Mouse (Mus musculus) hindbrain, embryonic 11.5 days (tissue): ENCODE measurements around the gene Gatd1. TPM values are rescaled to one million over a fixed set of nuclear protein-coding genes. Genes with fewer than 3 reads are reported as not detected.

ENCODE experiments used
- ATAC-seq: fragments of 200-750 bp; cut with Nextera tagmentation; 2 replicates; pipeline ENCODE4 v1.8.0; 2017; ENCODE audit warnings: mild to moderate bottlenecking, moderate TSS enrichment, moderate library complexity; ENCODE audit not compliant: low FRiP score
- DNase-seq: peaks from one replicate; pipeline ENCODE4 v3.0.0-alpha.2; 2015; ENCODE audit warnings: low spot score
- H3K27ac ChIP-seq: fragments of 300-500 bp; sonication (generic); 2 replicates; pipeline ENCODE4 v1.5.1; 2014; ENCODE audit warnings: mild to moderate bottlenecking, low read depth, low read length
- H3K27me3 ChIP-seq: fragments of 300-500 bp; sonication (generic); 2 replicates; pipeline ENCODE4 v1.6.1; 2014; ENCODE audit warnings: mild to moderate bottlenecking, low read length, moderate library complexity, mixed read lengths; ENCODE audit not compliant: control insufficient read depth, insufficient read depth
- H3K36me3 ChIP-seq: fragments of 300-500 bp; sonication (generic); 2 replicates; pipeline ENCODE4 v1.6.1; 2014; ENCODE audit warnings: mild to moderate bottlenecking, low read length, moderate library complexity, mixed read lengths; ENCODE audit not compliant: control insufficient read depth, insufficient read depth
- H3K4me1 ChIP-seq: fragments of 300-500 bp; sonication (generic); replicated peaks from 2 replicates; pipeline ENCODE4 v1.6.1; 2014; ENCODE audit warnings: low read length, mixed read lengths; ENCODE audit not compliant: control insufficient read depth, insufficient read depth
- H3K4me2 ChIP-seq: fragments of 300-500 bp; sonication (generic); replicated peaks from 2 replicates; pipeline ENCODE4 v1.6.1; 2014; ENCODE audit warnings: mild to moderate bottlenecking, low read depth, low read length
- H3K4me3 ChIP-seq: fragments of 300-500 bp; sonication (generic); 2 replicates; pipeline ENCODE4 v1.5.1; 2014; ENCODE audit warnings: low read depth, low read length
- H3K9ac ChIP-seq: fragments of 300-500 bp; sonication (generic); 2 replicates; pipeline ENCODE4 v1.6.1; 2014; ENCODE audit warnings: low read depth, low read length
- H3K9me3 ChIP-seq: fragments of 300-500 bp; sonication (generic); 2 replicates; pipeline ENCODE4 v1.6.1; 2016; ENCODE audit warnings: low read length; ENCODE audit not compliant: control insufficient read depth
- WGBS: fragments of 180-500 bp; shearing (Covaris S2); extraction: QIAGEN DNeasy Blood & Tissue Kit; methylation state at CpG from one replicate; pipeline ENCODE4 v1.1.7; 2014; 5-methylcytosine and 5-hydroxymethylcytosine counted together
- polyA plus RNA-seq: library from polyadenylated mRNA; unstranded; fragments of >200 nt; fragmentation: Nextera tagmentation; extraction: Ambion mirVana; gene quantifications from 2 replicates; pipeline ENCODE4 v1.2.1, GENCODE M21; 2014

Gene Gatd1
- polyA plus RNA-seq, 1 experiment from 2014 or later = 48.1 TPM

DNA sequence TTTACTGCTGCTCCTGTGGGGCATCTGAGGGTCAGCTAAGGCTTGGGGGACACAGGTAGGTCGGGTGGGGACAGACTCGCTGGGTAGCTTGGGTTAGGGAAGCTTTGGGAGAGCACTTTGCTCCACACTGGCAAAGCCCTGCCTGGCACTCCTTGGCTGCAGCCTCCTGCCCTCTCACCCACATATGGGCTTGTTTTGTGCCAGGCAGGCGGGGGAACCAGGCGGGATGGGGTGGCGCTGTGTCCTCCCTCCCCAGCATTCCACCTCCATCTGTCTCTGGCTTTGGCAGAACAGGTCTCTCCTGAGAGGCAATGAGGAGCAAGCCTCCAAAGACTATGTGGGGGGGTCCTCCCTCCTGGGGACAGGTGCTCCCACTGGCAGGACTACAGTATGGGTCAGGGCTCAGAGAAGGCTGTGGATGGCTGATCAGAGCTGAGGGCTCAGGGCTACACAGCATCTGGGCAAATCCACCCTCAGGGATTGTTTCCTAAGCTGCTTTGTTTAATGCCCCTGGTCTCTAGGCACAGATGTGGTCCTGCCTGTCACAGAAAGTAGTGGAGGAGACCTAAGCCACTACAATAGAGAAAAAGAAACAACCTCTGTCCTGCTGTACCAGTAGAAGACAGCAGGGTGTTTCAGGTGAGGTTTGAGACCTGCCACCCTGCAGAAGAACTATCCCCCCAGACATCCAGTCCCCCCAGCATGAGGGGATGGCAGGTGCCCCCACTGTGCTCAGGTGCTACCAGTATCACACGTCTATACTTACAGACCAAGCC lies 19.0 kb upstream of the Gatd1 start:
- Histone ChIP-seq H3K9ac (no peak overlapping the region), H3K9me3 (no peaks in the 10 kb centered on the region), H3K27me3 (no peaks in the 10 kb centered on the region), H3K4me1 (peaks cover 21% of the 10 kb centered on the region), H3K4me2 (no peak overlapping the region), H3K4me3 (no peak overlapping the region), H3K27ac (no peak overlapping the region), H3K36me3 (0 out of 2 replicates have a peak, but pooled peaks cover 5% of the 10 kb centered on the region)
- 91% methylated on average over 6 of the region's 6 CpGs for WGBS
- DNase-seq (no peak), ATAC-seq (no peak)

GRCm38 (mm10) chr7:141432186-141432611 lies 18.3 kb upstream of the Gatd1 start:
- Histone ChIP-seq H3K27me3 (no peaks in the 10 kb centered on the region), H3K4me3 (no peak overlapping the region), H3K9me3 (no peaks in the 10 kb centered on the region), H3K27ac (no peak overlapping the region), H3K9ac (no peak overlapping the region), H3K4me1 (peaks cover 21% of the 10 kb centered on the region), H3K4me2 (no peak overlapping the region), H3K36me3 (0 out of 2 replicates have a peak, but pooled peaks cover 5% of the 10 kb centered on the region)
- DNase-seq (no peak), ATAC-seq (no peak)
- WGBS = 84% methylated on average over 8 of the region's 8 CpGs

- ATAC-seq (no peak), DNase-seq (no peak)
- no peak overlapping the region for H3K9ac ChIP-seq
- no peak overlapping the region for H3K4me3 ChIP-seq
- no peaks in the 10 kb centered on the region for H3K9me3 ChIP-seq
- no peak overlapping the region for H3K4me2 ChIP-seq
- H3K27me3 ChIP-seq = no peaks in the 10 kb centered on the region
- 0 out of 2 replicates have a peak, but pooled peaks cover 5% of the 10 kb centered on the region for H3K36me3 ChIP-seq
- WGBS = 90% methylated on average over 18 of the region's 19 CpGs
- peaks cover 21% of the 10 kb centered on the region for H3K4me1 ChIP-seq
- no peak overlapping the region for H3K27ac ChIP-seq
Measured at GRCm38 (mm10) chr7:141431434-141432185, 17.7 kb upstream of the Gatd1 start.

DNA sequence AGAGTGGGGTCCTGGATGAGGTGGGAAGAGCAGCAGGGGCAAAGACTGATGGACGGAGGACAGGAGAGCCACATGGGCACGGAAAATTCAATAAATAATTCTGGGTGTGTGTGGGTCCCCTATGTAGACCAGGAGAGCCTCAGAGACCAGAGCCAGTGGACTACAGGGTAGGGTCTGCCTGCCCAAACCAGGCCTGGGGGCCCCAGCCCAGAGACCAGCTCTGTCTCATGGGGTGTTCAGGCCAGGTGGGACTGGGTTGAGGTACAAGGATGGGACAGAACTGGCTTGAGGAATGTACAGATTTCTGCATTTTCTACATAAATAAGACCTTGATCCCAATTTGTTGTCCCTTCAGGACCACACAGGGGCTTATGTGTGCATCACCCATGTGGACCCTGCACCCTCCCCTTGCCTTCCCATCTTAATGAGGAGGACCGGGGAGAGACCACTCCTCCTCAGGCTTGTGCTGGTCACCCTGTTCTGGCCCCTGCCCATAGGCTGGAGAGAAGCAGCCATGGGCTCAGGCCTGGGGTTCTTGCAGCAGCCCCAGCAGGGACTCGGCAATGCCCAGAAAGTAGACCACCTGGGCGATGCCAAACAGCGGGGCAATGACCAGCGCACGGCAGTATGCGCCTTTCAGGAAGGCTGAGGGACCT lies 16.8 kb upstream of the Gatd1 start:
- WGBS = 99% methylated on average over 9 of the region's 9 CpGs
- DNase-seq (no peak), ATAC-seq (no peak)
- Histone ChIP-seq H3K27me3 (no peaks in the 10 kb centered on the region), H3K4me2 (no peak overlapping the region), H3K36me3 (0 out of 2 replicates have a peak, but pooled peaks cover 5% of the 10 kb centered on the region), H3K4me1 (peaks cover 18% of the 10 kb centered on the region), H3K27ac (no peak overlapping the region), H3K9me3 (no peaks in the 10 kb centered on the region), H3K9ac (no peak overlapping the region), H3K4me3 (no peak overlapping the region)

GRCm38 (mm10) chr7:141429840-141430584 lies 16.1 kb upstream of the Gatd1 start:
- ATAC-seq = no peak
- H3K27me3 ChIP-seq = no peaks in the 10 kb centered on the region
- peak overlapping the region; percentile 54 for H3K4me2 ChIP-seq
- no peak overlapping the region for H3K4me3 ChIP-seq
- H3K36me3 ChIP-seq = 0 out of 2 replicates have a peak, but pooled peaks cover 5% of the 10 kb centered on the region
- 60% methylated on average over 9 of the region's 9 CpGs for WGBS
- no peaks in the 10 kb centered on the region for H3K9me3 ChIP-seq
- no peak for DNase-seq
- H3K9ac ChIP-seq = no peak overlapping the region
- no peak overlapping the region for H3K27ac ChIP-seq
- H3K4me1 ChIP-seq = peaks cover 14% of the 10 kb centered on the region

- peak within 1 kb of the TSS; percentile 61 for H3K9ac ChIP-seq
- DNase-seq (peak; percentile 81), ATAC-seq (peak; percentile 81)
- H3K27ac ChIP-seq = no peak within 1 kb of the TSS
- WGBS = 3% methylated on average over 19 of the region's 19 CpGs
- H3K27me3 ChIP-seq = no peaks in the 10 kb centered on the region
- peak within 1 kb of the TSS; percentile 54 for H3K4me2 ChIP-seq
- peaks cover 10% of the 10 kb centered on the region; the same call in 1 of the 2 replicates for H3K4me1 ChIP-seq
- H3K36me3 ChIP-seq = 0 out of 2 replicates have a peak, but pooled peaks cover 5% of the 10 kb centered on the region
- H3K4me3 ChIP-seq = peak within 1 kb of the TSS; percentile 37
- no peaks in the 10 kb centered on the region for H3K9me3 ChIP-seq
Measured at GRCm38 (mm10) chr7:141429310-141429709, 15.4 kb upstream of the Gatd1 start, which contains the start of gene Cend1. Gene Cend1 (minus strand): TSS chr7:141429491.

DNA sequence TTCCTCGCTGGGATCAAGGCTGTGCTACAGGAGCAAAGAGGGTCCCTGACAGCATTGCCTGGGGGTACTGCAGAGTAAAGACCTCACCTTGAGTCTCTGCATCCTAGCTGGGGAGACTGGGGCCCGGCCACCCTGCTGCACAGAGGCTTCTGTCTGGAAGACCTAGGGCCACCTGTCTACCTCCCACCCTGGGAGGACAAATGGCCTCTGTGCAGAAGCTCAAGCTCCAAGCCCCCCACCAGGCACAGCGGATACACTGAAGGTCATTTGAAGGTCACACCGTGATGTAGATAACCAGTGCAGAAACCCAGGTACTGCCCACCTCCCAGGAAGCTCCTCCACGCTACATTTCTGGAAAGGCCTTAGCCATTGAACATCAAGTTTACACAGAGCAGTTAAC lies 14.8 kb upstream of the Gatd1 start:
- H3K4me3 ChIP-seq = peak overlapping the region; percentile 37
- no peak for DNase-seq
- H3K27ac ChIP-seq = no peak overlapping the region
- 0 out of 2 replicates have a peak, but pooled peaks cover 5% of the 10 kb centered on the region for H3K36me3 ChIP-seq
- H3K9ac ChIP-seq = peak overlapping the region; percentile 61
- H3K27me3 ChIP-seq = no peaks in the 10 kb centered on the region
- peaks cover 4% of the 10 kb centered on the region; the same call in 1 of the 2 replicates for H3K4me1 ChIP-seq
- 59% methylated on average over 5 of the region's 5 CpGs for WGBS
- no peaks in the 10 kb centered on the region for H3K9me3 ChIP-seq
- peak overlapping the region; percentile 54 for H3K4me2 ChIP-seq
- ATAC-seq = no peak
